Mouse (Mus musculus) forebrain, embryonic 15.5 days (tissue): ENCODE measurements around the gene Ccdc3. TPM values are rescaled to one million over a fixed set of nuclear protein-coding genes. Genes with fewer than 3 reads are reported as not detected.
"Not testable (repeated sequence)": the region's sequence is repeated elsewhere in the genome, so short reads cannot be mapped to it uniquely, and the experiment has no call there.

Experiments
- ATAC-seq: fragments of 200-750 bp; cut with Nextera tagmentation; replicated peaks from 2 replicates; pipeline ENCODE4 v1.8.0; 2017; ENCODE audit warnings: mild to moderate bottlenecking, moderate TSS enrichment, moderate library complexity
- H3K27ac ChIP-seq: fragments of 300-500 bp; sonication (generic); replicated peaks from 2 replicates; pipeline ENCODE4 v1.5.1; 2015; ENCODE audit warnings: mild to moderate bottlenecking, inconsistent platforms
- H3K27me3 ChIP-seq: fragments of 300-500 bp; sonication (generic); 2 replicates; pipeline ENCODE4 v1.6.1; 2015; ENCODE audit warnings: inconsistent platforms
- H3K36me3 ChIP-seq: fragments of 300-500 bp; sonication (generic); 2 replicates; pipeline ENCODE4 v1.6.1; 2015; ENCODE audit warnings: mild to moderate bottlenecking, inconsistent platforms
- H3K4me1 ChIP-seq: fragments of 300-500 bp; sonication (generic); 2 replicates; pipeline ENCODE4 v1.6.1; 2015; ENCODE audit warnings: inconsistent platforms
- H3K4me2 ChIP-seq: fragments of 300-500 bp; sonication (generic); replicated peaks from 2 replicates; pipeline ENCODE4 v1.6.1; 2015; ENCODE audit warnings: mild to moderate bottlenecking, inconsistent platforms
- H3K4me3 ChIP-seq: fragments of 300-500 bp; sonication (generic); 2 replicates; pipeline ENCODE4 v1.5.1; 2015; ENCODE audit warnings: mild to moderate bottlenecking, inconsistent platforms
- H3K9ac ChIP-seq: fragments of 300-500 bp; sonication (generic); replicated peaks from 2 replicates; pipeline ENCODE4 v1.6.1; 2015; ENCODE audit warnings: mild to moderate bottlenecking, inconsistent platforms
- H3K9me3 ChIP-seq: fragments of 300-500 bp; sonication (generic); 2 replicates; pipeline ENCODE4 v1.6.1; 2016; ENCODE audit warnings: inconsistent platforms
- WGBS: fragments of 180-500 bp; shearing (Covaris S2); methylation state at CpG from one replicate; pipeline ENCODE4 v1.1.7; 2015; ENCODE audit warnings: mixed read lengths; 5-methylcytosine and 5-hydroxymethylcytosine counted together
- polyA plus RNA-seq: library from polyadenylated mRNA; unstranded; fragments of >200 nt; fragmentation: Nextera tagmentation; extraction: Ambion mirVana; gene quantifications from 2 replicates; pipeline ENCODE4 v1.2.1, GENCODE M21; 2015

Ccdc3 gene
- polyA plus RNA-seq: 3.4 and 3.8 TPM in 2 replicates

DNA sequence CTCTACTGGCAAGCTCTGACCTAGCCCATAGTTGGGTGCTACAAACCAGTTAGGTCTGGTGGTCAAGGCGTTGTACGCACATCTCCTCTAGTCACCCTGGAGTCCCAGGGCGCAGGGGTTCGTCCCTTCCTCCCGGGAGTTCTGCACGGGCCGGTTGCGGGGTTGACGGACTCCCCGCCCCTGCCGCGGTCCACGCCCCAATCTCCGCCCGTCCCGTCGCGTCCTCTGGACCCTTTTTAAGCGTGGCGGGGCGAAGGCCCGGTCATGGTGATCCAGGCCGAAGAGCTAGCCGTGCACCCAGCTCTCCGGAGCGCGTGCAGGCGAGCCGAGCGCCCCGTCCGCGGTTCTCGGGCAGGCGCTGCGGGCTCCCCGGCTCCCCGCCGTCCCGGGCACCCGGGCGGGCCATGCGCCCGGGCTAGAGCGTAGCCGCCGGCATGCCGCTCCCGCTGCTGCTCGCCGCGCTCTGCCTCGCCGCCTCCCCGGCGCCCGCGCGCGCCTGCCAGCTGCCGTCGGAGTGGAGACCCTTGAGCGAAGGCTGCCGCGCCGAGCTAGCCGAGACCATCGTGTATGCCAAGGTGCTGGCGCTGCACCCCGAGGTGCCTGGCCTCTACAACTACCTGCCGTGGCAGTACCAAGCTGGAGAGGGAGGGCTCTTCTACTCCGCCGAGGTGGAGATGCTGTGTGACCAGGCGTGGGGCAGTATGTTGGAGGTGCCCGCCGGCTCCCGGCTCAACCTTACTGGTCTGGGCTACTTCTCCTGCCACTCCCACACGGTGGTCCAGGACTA, at the start of gene Ccdc3:
TSS of gene Ccdc3 (plus strand) at position 277 of the 787 bp plus-strand sequence.
- peak; percentile 77 for ATAC-seq
- Histone ChIP-seq H3K4me3 (peak within 1 kb of the TSS; percentile 52), H3K27ac (no peak within 1 kb of the TSS), H3K9ac (peak within 1 kb of the TSS; percentile 54), H3K27me3 (peaks cover 10% of the 10 kb centered on the region), H3K4me1 (peaks cover 16% of the 10 kb centered on the region), H3K4me2 (peak within 1 kb of the TSS; percentile 89), H3K36me3 (no peaks in the 10 kb centered on the region), H3K9me3 (no peaks in the 10 kb centered on the region)
- under 1% methylated on average over 77 of the region's 78 CpGs for WGBS

DNA sequence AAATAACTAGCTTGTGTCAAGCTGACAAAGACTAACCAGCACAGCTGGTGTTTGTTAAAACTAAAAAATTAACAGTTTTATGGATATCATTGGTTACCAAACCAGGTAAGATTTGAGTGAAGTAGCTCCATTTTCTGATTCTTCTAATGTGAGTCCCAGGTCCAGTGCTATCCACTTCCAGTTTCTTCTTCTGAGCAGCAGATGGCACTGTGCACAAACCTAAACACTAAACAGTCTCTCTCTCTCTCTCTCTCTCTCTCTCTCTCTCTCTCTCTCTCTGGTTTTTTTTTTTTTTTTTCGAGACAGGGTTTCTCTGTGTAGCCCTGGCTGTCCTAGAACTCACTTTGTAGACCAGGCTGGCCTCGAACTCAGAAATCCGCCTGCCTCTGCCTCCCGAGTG, 47.2 kb upstream of the Ccdc3 start:
- not testable (repeated sequence) for H3K9me3 ChIP-seq, H3K4me2 ChIP-seq, H3K27ac ChIP-seq, H3K4me3 ChIP-seq, H3K36me3 ChIP-seq, H3K27me3 ChIP-seq, H3K4me1 ChIP-seq, H3K9ac ChIP-seq
- 69% methylated on average over 4 of the region's 4 CpGs for WGBS
- peak; percentile 79 for ATAC-seq

DNA sequence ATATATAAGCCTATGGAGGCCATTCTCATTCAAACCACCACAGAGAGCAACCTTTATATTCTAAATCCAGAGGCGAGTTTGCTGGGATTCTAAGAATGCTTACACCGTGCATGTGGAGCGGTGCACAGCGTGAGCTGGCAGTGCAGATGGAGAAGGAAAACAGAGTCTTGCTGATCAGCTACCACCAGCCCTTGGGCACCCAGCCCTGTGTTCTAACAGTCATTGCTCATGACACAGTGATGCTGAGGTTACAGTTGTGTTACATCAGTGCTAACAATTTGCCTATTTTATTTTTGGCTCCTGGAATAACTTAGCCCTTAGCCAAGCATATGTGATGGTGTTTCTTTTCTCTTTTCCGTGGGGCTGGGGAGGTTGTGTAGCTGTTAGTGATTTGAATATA, 42.7 kb upstream of the Ccdc3 start:
- H3K27ac ChIP-seq: no peak overlapping the region
- no peaks in the 10 kb centered on the region for H3K36me3 ChIP-seq
- 73% methylated on average over 5 of the region's 5 CpGs for WGBS
- H3K4me2 ChIP-seq: no peak overlapping the region
- no peak for ATAC-seq
- H3K4me3 ChIP-seq: no peak overlapping the region
- H3K27me3 ChIP-seq: no peaks in the 10 kb centered on the region
- peaks cover 6% of the 10 kb centered on the region for H3K4me1 ChIP-seq
- no peak overlapping the region for H3K9ac ChIP-seq
- no peaks in the 10 kb centered on the region for H3K9me3 ChIP-seq

DNA sequence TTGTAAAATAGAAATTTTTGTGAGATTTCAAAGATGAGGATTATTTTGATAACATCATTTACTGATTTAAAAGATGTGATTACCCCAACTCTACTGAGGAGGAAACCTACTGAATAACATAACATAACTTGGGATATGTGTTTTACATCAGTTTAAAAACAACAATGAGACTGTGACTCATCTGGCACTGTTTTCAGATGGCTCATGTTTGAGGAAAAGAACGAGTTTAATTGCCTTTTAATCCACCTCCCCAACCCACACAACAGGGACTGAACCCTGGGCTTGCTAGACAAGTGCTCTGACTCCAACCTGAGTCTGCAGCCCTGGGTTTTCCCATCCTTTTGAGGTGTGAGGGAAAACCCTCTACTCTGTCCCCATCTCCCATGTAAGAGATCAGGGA, 42.3 kb upstream of the Ccdc3 start:
- H3K36me3 ChIP-seq: no peaks in the 10 kb centered on the region
- H3K9me3 ChIP-seq: no peaks in the 10 kb centered on the region
- H3K4me3 ChIP-seq: no peak overlapping the region
- no peak overlapping the region for H3K27ac ChIP-seq
- no peak for ATAC-seq
- H3K27me3 ChIP-seq: no peaks in the 10 kb centered on the region
- WGBS: 20% methylated on average over 1 of the region's 1 CpGs
- peaks cover 6% of the 10 kb centered on the region for H3K4me1 ChIP-seq
- H3K4me2 ChIP-seq: no peak overlapping the region
- H3K9ac ChIP-seq: no peak overlapping the region

DNA sequence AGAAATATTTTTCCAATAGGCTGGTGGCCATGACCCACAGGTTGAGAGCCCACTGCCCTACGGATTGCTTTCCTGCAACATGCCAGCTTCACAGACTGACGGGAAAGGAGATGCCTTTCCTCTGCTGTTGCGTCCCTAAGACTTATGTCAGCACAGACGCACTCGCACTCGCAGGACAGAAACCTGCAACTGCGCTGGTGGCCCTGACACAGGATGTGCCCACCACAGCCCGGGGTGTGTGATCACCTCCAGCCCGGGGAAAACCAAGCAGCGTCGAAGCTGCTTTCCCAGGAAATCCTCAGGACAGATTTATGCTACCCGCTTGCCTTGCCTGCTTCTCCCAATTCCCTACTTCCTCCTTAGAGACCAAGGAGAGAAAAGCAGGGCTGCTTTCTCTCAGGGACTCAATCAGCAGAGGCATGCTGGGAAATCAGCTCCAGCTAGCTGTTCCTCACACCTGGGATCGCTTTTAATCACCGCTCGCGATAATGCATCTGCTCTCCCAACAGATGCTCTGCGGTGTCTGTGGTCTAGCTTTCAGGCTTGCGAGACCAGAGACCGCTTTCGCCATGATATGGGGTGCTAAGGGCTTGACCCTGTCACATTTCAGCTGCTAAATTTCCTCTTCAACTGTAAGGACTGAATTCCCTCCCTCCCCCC, 39.7 kb upstream of the Ccdc3 start:
- H3K36me3 ChIP-seq: no peaks in the 10 kb centered on the region
- WGBS: 36% methylated on average over 20 of the region's 20 CpGs

DNA sequence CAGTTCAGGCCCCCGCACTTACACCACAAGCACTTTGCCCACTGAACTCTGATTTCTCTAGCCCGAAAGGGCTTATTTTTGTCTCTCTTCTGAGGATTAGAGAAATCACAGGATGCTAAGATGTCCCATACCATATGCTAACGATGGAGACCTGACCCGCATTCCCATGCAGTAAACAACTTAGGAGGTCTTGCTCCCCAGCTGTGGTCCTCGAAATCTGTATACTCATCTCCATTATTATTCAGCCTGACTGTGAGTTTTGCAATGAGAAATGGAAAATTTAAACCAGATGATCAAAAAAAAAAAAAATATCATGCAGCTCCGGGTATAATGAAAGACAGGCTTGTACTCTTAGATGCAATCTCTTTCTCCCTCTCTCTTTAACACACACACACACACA, 38.4 kb upstream of the Ccdc3 start:
- Histone ChIP-seq H3K9me3 (no peaks in the 10 kb centered on the region), H3K4me3 (no peak overlapping the region), H3K4me1 (peaks cover 6% of the 10 kb centered on the region), H3K36me3 (no peaks in the 10 kb centered on the region), H3K4me2 (no peak overlapping the region), H3K27me3 (no peaks in the 10 kb centered on the region), H3K27ac (no peak overlapping the region), H3K9ac (no peak overlapping the region)
- no peak for ATAC-seq
- 74% methylated on average over 6 of the region's 6 CpGs for WGBS

More for the DNA sequence above, 39.7 kb upstream of the Ccdc3 start:
- peak overlapping the region; percentile 24 for H3K4me3 ChIP-seq
- H3K4me2 ChIP-seq: peak overlapping the region; percentile 41
- H3K27me3 ChIP-seq: no peaks in the 10 kb centered on the region
- peak; percentile 43; the same call in 1 of the 2 replicates for ATAC-seq
- H3K27ac ChIP-seq: peak overlapping the region; percentile 63
- H3K9me3 ChIP-seq: no peaks in the 10 kb centered on the region
- H3K9ac ChIP-seq: peak overlapping the region; percentile 42
- peaks cover 6% of the 10 kb centered on the region for H3K4me1 ChIP-seq

DNA sequence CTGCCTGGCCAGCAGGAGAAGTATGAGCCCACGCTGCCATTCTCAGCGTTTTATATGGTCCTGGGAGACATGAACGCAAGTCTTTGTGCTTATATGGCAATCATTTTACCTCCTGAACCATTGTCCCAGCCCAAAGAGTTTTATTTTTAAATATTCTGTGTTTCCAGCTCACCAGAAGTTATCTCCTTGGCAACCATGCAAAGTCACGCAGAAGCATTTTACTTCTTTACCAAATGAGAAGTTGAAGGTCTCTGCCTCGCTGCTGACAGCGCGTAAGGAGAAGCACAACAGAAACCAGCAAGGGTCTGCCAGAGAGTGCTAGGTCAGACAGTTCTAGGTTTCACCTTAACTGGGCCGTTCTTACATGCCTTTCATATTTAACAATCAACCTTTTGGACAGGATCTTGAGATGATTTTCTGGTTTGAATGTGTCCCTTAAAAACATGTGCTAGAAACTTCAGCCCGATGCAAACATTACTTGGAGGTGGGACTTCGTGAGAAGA, 35.8 kb upstream of the Ccdc3 start:
- Histone ChIP-seq H3K9me3 (0 out of 2 replicates have a peak, but pooled peaks cover 3% of the 10 kb centered on the region), H3K36me3 (no peaks in the 10 kb centered on the region), H3K4me1 (peaks cover 6% of the 10 kb centered on the region), H3K4me3 (no peak overlapping the region), H3K27me3 (no peaks in the 10 kb centered on the region), H3K27ac (no peak overlapping the region), H3K4me2 (no peak overlapping the region), H3K9ac (no peak overlapping the region)
- ATAC-seq: no peak
- WGBS: 89% methylated on average over 10 of the region's 10 CpGs

DNA sequence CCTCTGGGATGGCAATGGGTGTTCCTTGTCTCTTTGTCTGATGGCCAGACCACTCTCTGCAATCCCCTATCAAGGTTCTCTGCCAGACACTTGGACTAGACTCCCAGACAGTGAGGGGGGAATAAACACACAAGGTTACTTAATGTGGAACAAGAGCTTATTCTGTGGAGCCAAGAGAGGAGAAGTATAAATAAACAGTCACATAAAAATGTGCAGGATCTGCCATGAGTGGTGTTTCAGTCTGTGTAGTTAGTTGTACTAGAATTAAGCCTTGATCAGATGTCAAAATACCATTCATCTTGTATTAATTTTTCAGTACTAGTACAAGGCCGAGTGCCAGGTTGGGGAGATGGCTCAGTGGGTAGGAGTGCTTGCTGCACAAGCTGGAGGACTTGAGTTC, 34.7 kb upstream of the Ccdc3 start:
- H3K4me3 ChIP-seq: no peak overlapping the region
- no peak overlapping the region for H3K4me2 ChIP-seq
- no peak overlapping the region for H3K9ac ChIP-seq
- ATAC-seq: no peak
- peaks cover 4% of the 10 kb centered on the region for H3K4me1 ChIP-seq
- no peaks in the 10 kb centered on the region for H3K36me3 ChIP-seq
- H3K9me3 ChIP-seq: 0 out of 2 replicates have a peak, but pooled peaks cover 6% of the 10 kb centered on the region
- no peak overlapping the region for H3K27ac ChIP-seq
- WGBS: 66% methylated on average over 1 of the region's 1 CpGs
- no peaks in the 10 kb centered on the region for H3K27me3 ChIP-seq

DNA sequence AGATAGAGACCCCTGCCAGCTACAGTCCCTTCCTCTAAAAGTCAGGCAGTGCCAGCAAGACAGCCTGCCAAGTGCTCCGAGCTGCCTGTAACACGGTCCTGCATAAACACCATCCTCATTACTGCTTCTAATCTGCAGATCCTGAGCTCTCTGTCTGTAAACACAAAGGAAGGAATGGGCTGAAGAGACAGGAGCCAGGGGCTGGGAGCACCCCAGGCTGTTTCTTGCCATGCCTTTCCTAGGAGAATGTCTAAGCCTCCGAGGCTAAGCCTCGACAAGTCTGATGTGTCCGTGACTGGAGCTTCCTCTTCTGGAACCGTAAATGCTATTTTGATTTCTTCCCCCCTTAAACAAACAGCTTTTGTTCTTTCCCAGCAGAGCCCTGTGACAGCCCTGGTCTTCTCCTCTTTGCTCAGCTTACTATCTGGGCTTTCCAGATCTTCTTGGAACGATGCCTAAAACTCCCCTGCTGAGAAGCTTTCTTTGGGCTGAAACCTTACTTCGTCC, 24.7 kb upstream of the Ccdc3 start:
- peak overlapping the region; percentile 1; the same call in 1 of the 2 replicates for H3K4me2 ChIP-seq
- no peak overlapping the region for H3K4me3 ChIP-seq
- peaks cover 24% of the 10 kb centered on the region for H3K4me1 ChIP-seq
- no peak overlapping the region for H3K9ac ChIP-seq
- ATAC-seq: peak; percentile 72
- 7% methylated on average over 8 of the region's 8 CpGs for WGBS
- H3K36me3 ChIP-seq: no peaks in the 10 kb centered on the region
- H3K9me3 ChIP-seq: no peaks in the 10 kb centered on the region
- H3K27me3 ChIP-seq: no peaks in the 10 kb centered on the region
- peak overlapping the region; percentile 50 for H3K27ac ChIP-seq

DNA sequence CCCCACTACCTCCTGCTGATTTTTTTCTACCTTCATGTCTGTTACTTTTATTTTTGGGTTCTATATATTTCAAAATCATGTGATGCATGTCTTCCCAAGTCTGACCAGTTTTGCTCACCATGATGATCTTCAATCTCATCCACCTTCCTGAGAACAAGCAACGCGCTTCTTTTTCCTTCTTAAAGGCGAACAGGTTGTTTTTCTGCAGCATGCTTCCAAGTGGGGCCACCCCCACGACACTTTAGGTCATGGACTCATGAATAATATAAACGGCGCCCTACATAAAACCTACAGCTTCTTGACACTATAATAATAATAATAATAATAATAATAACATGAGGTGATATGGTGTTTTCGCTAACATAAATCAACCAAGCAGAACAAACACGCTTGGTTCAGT, 23.2 kb upstream of the Ccdc3 start:
- Histone ChIP-seq H3K4me2 (no peak overlapping the region), H3K27me3 (no peaks in the 10 kb centered on the region), H3K9ac (no peak overlapping the region), H3K4me1 (peaks cover 24% of the 10 kb centered on the region), H3K36me3 (no peaks in the 10 kb centered on the region), H3K9me3 (no peaks in the 10 kb centered on the region), H3K4me3 (no peak overlapping the region), H3K27ac (no peak overlapping the region)
- whole genome bisulfite sequencing: 93% methylated on average over 8 of the region's 8 CpGs
- ATAC-seq: no peak

DNA sequence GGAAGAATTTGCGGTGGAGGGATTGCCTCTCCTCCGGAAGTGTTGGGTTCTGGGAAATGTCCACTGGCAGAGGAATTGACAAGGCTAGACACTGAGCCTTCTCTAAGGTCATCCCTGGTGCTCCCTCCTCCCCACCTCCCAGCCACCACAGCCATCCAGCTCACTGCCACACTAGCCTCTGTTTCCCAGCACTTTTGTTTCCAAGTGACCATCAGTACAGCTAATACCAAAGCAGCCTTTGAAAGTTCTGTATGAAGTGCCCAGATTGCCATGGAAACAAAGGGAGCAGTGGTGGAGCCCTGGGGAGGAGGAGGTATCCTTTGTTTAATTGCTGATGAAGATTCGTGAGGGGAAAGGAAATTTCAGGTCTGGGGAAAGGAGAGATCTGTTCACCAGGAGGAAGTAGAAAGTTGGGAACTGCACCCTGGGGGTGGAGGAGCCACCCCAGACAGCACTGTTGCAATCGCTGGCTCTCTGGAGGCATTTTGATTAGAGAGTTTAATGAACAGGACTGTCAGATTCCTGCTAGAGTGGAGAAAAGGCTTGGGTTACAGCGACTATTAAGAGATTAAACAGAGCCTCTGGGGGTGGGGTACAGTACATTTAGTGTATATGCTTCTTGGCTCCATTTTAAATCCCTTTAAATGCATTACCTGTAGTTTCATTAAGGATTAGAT, 20.6 kb upstream of the Ccdc3 start:
- peaks cover 24% of the 10 kb centered on the region for H3K4me1 ChIP-seq
- no peak overlapping the region for H3K4me3 ChIP-seq
- H3K9me3 ChIP-seq: no peaks in the 10 kb centered on the region
- no peaks in the 10 kb centered on the region for H3K36me3 ChIP-seq
- 15% methylated on average over 5 of the region's 5 CpGs for whole genome bisulfite sequencing
- H3K9ac ChIP-seq: no peak overlapping the region
- peak; percentile 57 for ATAC-seq
- H3K4me2 ChIP-seq: no peak overlapping the region
- no peaks in the 10 kb centered on the region for H3K27me3 ChIP-seq
- H3K27ac ChIP-seq: peak overlapping the region; percentile 25

DNA sequence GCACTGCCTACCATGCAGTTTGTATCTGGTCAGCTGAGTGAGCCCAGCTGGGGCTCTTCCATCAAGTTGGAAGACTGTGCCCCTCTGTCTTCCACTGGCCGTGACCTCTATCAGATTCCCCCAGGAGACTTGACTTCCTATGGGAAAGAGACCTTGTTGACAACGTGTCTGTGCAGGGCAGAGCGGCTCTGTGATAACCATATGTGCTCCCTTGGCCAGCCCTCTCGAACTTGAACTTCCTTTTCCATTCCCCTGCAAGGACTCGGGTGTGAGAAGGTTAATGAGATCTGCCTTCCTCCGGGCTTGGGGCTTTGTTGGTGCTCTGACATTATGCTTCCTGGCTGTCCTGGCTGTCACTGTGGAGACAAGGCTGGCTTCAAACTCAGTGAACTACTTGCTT, 12.1 kb upstream of the Ccdc3 start:
- 31% methylated on average over 6 of the region's 6 CpGs for WGBS
- ATAC-seq: no peak

More for the DNA sequence above, 12.1 kb upstream of the Ccdc3 start:
- Histone ChIP-seq H3K4me2 (no peak overlapping the region), H3K27me3 (no peaks in the 10 kb centered on the region), H3K4me1 (no peaks in the 10 kb centered on the region), H3K27ac (no peak overlapping the region), H3K9me3 (no peaks in the 10 kb centered on the region), H3K4me3 (no peak overlapping the region), H3K36me3 (no peaks in the 10 kb centered on the region), H3K9ac (no peak overlapping the region)
